Mouse (Mus musculus): Measurements from ENCODE around the gene Zfp715. TPM values are rescaled to one million over a fixed set of nuclear protein-coding genes. Genes with fewer than 3 reads are reported as not detected.
"Not testable (repeated sequence)": the region's sequence is repeated elsewhere in the genome, so short reads cannot be mapped to it uniquely, and the experiment has no call there.

Gene Zfp715
- 12.8 and 13.3 TPM in 2 replicates for polyA plus RNA-seq (2015; fragmentation: Nextera tagmentation; extraction: Ambion mirVana)

- H3K4me2 ChIP-seq = peak within 1 kb of the TSS; percentile 83
- H3K9ac ChIP-seq = peak within 1 kb of the TSS; percentile 78
- no peaks in the 10 kb centered on the region for H3K27me3 ChIP-seq
- WGBS = 1% methylated on average over 32 of the region's 33 CpGs
- H3K36me3 ChIP-seq = peaks cover 11% of the 10 kb centered on the region
- peak within 1 kb of the TSS; percentile 86 for H3K27ac ChIP-seq
- H3K4me1 ChIP-seq = peaks cover 22% of the 10 kb centered on the region
- no peaks in the 10 kb centered on the region for H3K9me3 ChIP-seq
- H3K4me3 ChIP-seq = peak within 1 kb of the TSS; percentile 86
- peak; percentile 94 for ATAC-seq (ENCODE audit: borderline replicate concordance, extremely low read depth, low FRiP score, low TSS enrichment)
These were observed at the start of gene Zfp715 for GRCm38 (mm10) chr7:43313013-43313428. Gene Zfp715 (minus strand): TSS chr7:43313294.

GRCm38 (mm10) chr7:43362021-43362420 lies 48.9 kb upstream of the Zfp715 start:
- H3K4me1 ChIP-seq = no peaks in the 10 kb centered on the region
- no peak overlapping the region for H3K27ac ChIP-seq
- H3K4me2 ChIP-seq = no peak overlapping the region
- ATAC-seq (ENCODE audit: borderline replicate concordance, extremely low read depth, low FRiP score, low TSS enrichment) = no peak
- no peak overlapping the region for H3K4me3 ChIP-seq
- no peak overlapping the region for H3K9ac ChIP-seq
- no peaks in the 10 kb centered on the region for H3K27me3 ChIP-seq
- no peaks in the 10 kb centered on the region for H3K9me3 ChIP-seq
- 68% methylated on average over 4 of the region's 4 CpGs for WGBS
- no peaks in the 10 kb centered on the region for H3K36me3 ChIP-seq

GRCm38 (mm10) chr7:43361442-43361841 lies 48.3 kb upstream of the Zfp715 start:
- 77% methylated on average over 1 of the region's 1 CpGs for WGBS
- H3K4me1 ChIP-seq = no peaks in the 10 kb centered on the region
- no peak for ATAC-seq (ENCODE audit: borderline replicate concordance, extremely low read depth, low FRiP score, low TSS enrichment)

GRCm38 (mm10) chr7:43358556-43358955 lies 45.5 kb upstream of the Zfp715 start:
- Histone ChIP-seq H3K4me1 (no peaks in the 10 kb centered on the region), H3K9ac (no peak overlapping the region), H3K9me3 (no peaks in the 10 kb centered on the region), H3K36me3 (no peaks in the 10 kb centered on the region), H3K27ac (no peak overlapping the region), H3K4me2 (no peak overlapping the region), H3K27me3 (no peaks in the 10 kb centered on the region), H3K4me3 (no peak overlapping the region)
- 77% methylated on average over 3 of the region's 3 CpGs for WGBS
- no peak for ATAC-seq (ENCODE audit: borderline replicate concordance, extremely low read depth, low FRiP score, low TSS enrichment)

More at GRCm38 (mm10) chr7:43361442-43361841, 48.3 kb upstream of the Zfp715 start:
- H3K27me3 ChIP-seq = no peaks in the 10 kb centered on the region
- no peak overlapping the region for H3K9ac ChIP-seq
- no peaks in the 10 kb centered on the region for H3K9me3 ChIP-seq
- no peak overlapping the region for H3K4me2 ChIP-seq
- no peak overlapping the region for H3K27ac ChIP-seq
- no peak overlapping the region for H3K4me3 ChIP-seq
- H3K36me3 ChIP-seq = no peaks in the 10 kb centered on the region

GRCm38 (mm10) chr7:43354893-43355835 lies 42.1 kb upstream of the Zfp715 start:
- Histone ChIP-seq H3K9me3 (no peaks in the 10 kb centered on the region), H3K4me1 (no peaks in the 10 kb centered on the region), H3K4me3 (no peak overlapping the region), H3K9ac (no peak overlapping the region), H3K4me2 (no peak overlapping the region), H3K27ac (no peak overlapping the region), H3K27me3 (no peaks in the 10 kb centered on the region), H3K36me3 (no peaks in the 10 kb centered on the region)
- WGBS = 9% methylated on average over 12 of the region's 12 CpGs
- ATAC-seq (ENCODE audit: borderline replicate concordance, extremely low read depth, low FRiP score, low TSS enrichment) = no peak

- Histone ChIP-seq H3K9me3 (no peaks in the 10 kb centered on the region), H3K27me3 (no peaks in the 10 kb centered on the region), H3K36me3 (no peaks in the 10 kb centered on the region), H3K27ac (no peak overlapping the region), H3K4me3 (no peak overlapping the region), H3K4me1 (no peaks in the 10 kb centered on the region), H3K4me2 (no peak overlapping the region), H3K9ac (no peak overlapping the region)
- ATAC-seq (ENCODE audit: borderline replicate concordance, extremely low read depth, low FRiP score, low TSS enrichment) = no peak
- WGBS = 75% methylated on average over 4 of the region's 4 CpGs
These were observed 40.7 kb upstream of the Zfp715 start for GRCm38 (mm10) chr7:43353758-43354157.

GRCm38 (mm10) chr7:43353118-43353517 lies 40.0 kb upstream of the Zfp715 start:
- Histone ChIP-seq H3K4me1 (no peaks in the 10 kb centered on the region), H3K4me3 (no peak overlapping the region), H3K4me2 (no peak overlapping the region), H3K9ac (no peak overlapping the region), H3K27ac (no peak overlapping the region), H3K36me3 (no peaks in the 10 kb centered on the region), H3K9me3 (no peaks in the 10 kb centered on the region), H3K27me3 (no peaks in the 10 kb centered on the region)
- 68% methylated on average over 4 of the region's 4 CpGs for WGBS
- ATAC-seq (ENCODE audit: borderline replicate concordance, extremely low read depth, low FRiP score, low TSS enrichment) = no peak

- ATAC-seq (ENCODE audit: borderline replicate concordance, extremely low read depth, low FRiP score, low TSS enrichment) = no peak
- no peaks in the 10 kb centered on the region for H3K9me3 ChIP-seq
- H3K4me2 ChIP-seq = no peak within 1 kb of the TSS
- H3K9ac ChIP-seq = no peak within 1 kb of the TSS
- H3K27me3 ChIP-seq = no peaks in the 10 kb centered on the region
- 45% methylated on average over 3 of the region's 3 CpGs for WGBS
- no peak within 1 kb of the TSS for H3K4me3 ChIP-seq
- H3K27ac ChIP-seq = no peak within 1 kb of the TSS
- H3K4me1 ChIP-seq = no peaks in the 10 kb centered on the region
- no peaks in the 10 kb centered on the region for H3K36me3 ChIP-seq
These were observed 38.1 kb upstream of the Zfp715 start, which contains the start of gene Siglecf for GRCm38 (mm10) chr7:43351154-43351553. Gene Siglecf (plus strand): TSS chr7:43351341.

GRCm38 (mm10) chr7:43349623-43350022 lies 36.5 kb upstream of the Zfp715 start:
- not testable (repeated sequence) for H3K27ac ChIP-seq; ATAC-seq (ENCODE audit: borderline replicate concordance, extremely low read depth, low FRiP score, low TSS enrichment); H3K4me1 ChIP-seq; H3K9ac ChIP-seq; H3K4me2 ChIP-seq; H3K27me3 ChIP-seq; H3K4me3 ChIP-seq; H3K9me3 ChIP-seq; H3K36me3 ChIP-seq
- 67% methylated on average over 5 of the region's 5 CpGs for WGBS

GRCm38 (mm10) chr7:43346571-43346970 lies 33.5 kb upstream of the Zfp715 start:
- ATAC-seq (ENCODE audit: borderline replicate concordance, extremely low read depth, low FRiP score, low TSS enrichment) = no peak
- Histone ChIP-seq H3K27ac (no peak overlapping the region), H3K4me3 (no peak overlapping the region), H3K36me3 (no peaks in the 10 kb centered on the region), H3K9me3 (no peaks in the 10 kb centered on the region), H3K27me3 (no peaks in the 10 kb centered on the region), H3K9ac (no peak overlapping the region), H3K4me2 (no peak overlapping the region), H3K4me1 (no peaks in the 10 kb centered on the region)
- WGBS = 72% methylated on average over 1 of the region's 1 CpGs

GRCm38 (mm10) chr7:43346148-43346547 lies 33.1 kb upstream of the Zfp715 start:
- ATAC-seq (ENCODE audit: borderline replicate concordance, extremely low read depth, low FRiP score, low TSS enrichment) = no peak
- Histone ChIP-seq H3K9me3 (no peaks in the 10 kb centered on the region), H3K27ac (no peak overlapping the region), H3K27me3 (no peaks in the 10 kb centered on the region), H3K36me3 (no peaks in the 10 kb centered on the region), H3K4me3 (no peak overlapping the region), H3K9ac (no peak overlapping the region), H3K4me1 (no peaks in the 10 kb centered on the region), H3K4me2 (no peak overlapping the region)
- WGBS = 63% methylated on average over 4 of the region's 4 CpGs

- Histone ChIP-seq H3K27me3 (no peaks in the 10 kb centered on the region), H3K4me2 (no peak overlapping the region), H3K27ac (no peak overlapping the region), H3K9me3 (no peaks in the 10 kb centered on the region), H3K4me3 (no peak overlapping the region), H3K36me3 (no peaks in the 10 kb centered on the region), H3K4me1 (no peaks in the 10 kb centered on the region), H3K9ac (no peak overlapping the region)
- ATAC-seq (ENCODE audit: borderline replicate concordance, extremely low read depth, low FRiP score, low TSS enrichment) = no peak
- 69% methylated on average over 4 of the region's 4 CpGs for WGBS
These were observed 31.4 kb upstream of the Zfp715 start for GRCm38 (mm10) chr7:43344491-43344890.

Measured in lung, embryonic 15.5 days (tissue).